Mouse (Mus musculus) C2C12 (cell line): ENCODE measurements around the gene Zswim7. TPM values are rescaled to one million over a fixed set of nuclear protein-coding genes. Genes with fewer than 3 reads are reported as not detected.

Experiments used
- H3K27me3 ChIP-seq: one replicate; pipeline ENCODE4 v1.6.1; 2011; ENCODE audit not compliant: control insufficient read depth, insufficient read depth, insufficient read length
- H3K36me3 ChIP-seq: one replicate; pipeline ENCODE4 v1.6.1; 2011; ENCODE audit not compliant: control insufficient read depth, insufficient read depth
- H3K4me3 ChIP-seq: one replicate; pipeline ENCODE4 v1.5.1; 2011; ENCODE audit warnings: mild to moderate bottlenecking, control low read depth; ENCODE audit not compliant: poor library complexity, insufficient read depth, severe bottlenecking
- H3K79me2 ChIP-seq: one replicate; pipeline ENCODE4 v1.6.1; 2011; ENCODE audit not compliant: control insufficient read depth, insufficient read depth
- H3K79me3 ChIP-seq: one replicate; pipeline ENCODE4 v1.6.1; 2011; ENCODE audit warnings: low read depth, control low read depth
- H3ac ChIP-seq: one replicate; pipeline ENCODE3; 2011; ENCODE audit warnings: low read depth; ENCODE audit not compliant: control insufficient read depth, insufficient read length
- CEBPB ChIP-seq: IDR thresholded peaks from one replicate; pipeline ENCODE4 v1.6.1; 2011; ENCODE audit warnings: low read depth, mild to moderate bottlenecking, control low read depth, moderate library complexity
- CTCF ChIP-seq: IDR thresholded peaks from one replicate; pipeline ENCODE4 v1.5.1; 2011; ENCODE audit not compliant: control insufficient read depth, insufficient read depth, insufficient read length
- FOSL1 ChIP-seq: IDR thresholded peaks from one replicate; pipeline ENCODE4 v1.8.0; 2011; ENCODE audit warnings: mild to moderate bottlenecking, low read length; ENCODE audit not compliant: poor library complexity, insufficient read depth, severe bottlenecking
- MAX ChIP-seq: IDR thresholded peaks from one replicate; pipeline ENCODE4 v1.6.1; 2011; ENCODE audit warnings: mild to moderate bottlenecking, control low read depth
- MYOD1 ChIP-seq: IDR thresholded peaks from one replicate; pipeline ENCODE4 v1.6.1; 2011; ENCODE audit warnings: low read depth; ENCODE audit not compliant: control insufficient read depth, insufficient read length
- MYOG ChIP-seq: IDR thresholded peaks from one replicate; pipeline ENCODE4 v1.6.1; 2011; ENCODE audit not compliant: control insufficient read depth, insufficient read length; ENCODE audit errors: extremely low read depth
- USF1 ChIP-seq: IDR thresholded peaks from one replicate; pipeline ENCODE4 v1.6.1; 2011; ENCODE audit warnings: low read depth, mild to moderate bottlenecking, control low read depth, moderate library complexity
- polyA plus RNA-seq: library from polyadenylated mRNA; unstranded; fragments of >200 nt; fragmentation: generic; extraction: Trizol; gene quantifications from one replicate; pipeline ENCODE4 v1.2.1, GENCODE M21; 2012; ENCODE audit warnings: missing spikeins

Gene Zswim7
- polyA plus RNA-seq, 1 experiment: 38.0 TPM

GRCm38 (mm10) chr11:62266466-62267214 is 14.5 kb downstream of the Zswim7 start:
- Histone ChIP-seq H3K4me3 (no peak overlapping the region), H3K36me3 (peaks cover 25% of the 10 kb centered on the region), H3K79me2 (no peaks in the 10 kb centered on the region), H3K79me3 (no peaks in the 10 kb centered on the region), H3ac (no peak overlapping the region), H3K27me3 (no peaks in the 10 kb centered on the region)
- TF ChIP-seq USF1: no peak
- TF ChIP-seq MAX: no peak
- no peak for TF ChIP-seq FOSL1
- no peak for TF ChIP-seq CEBPB
- no peak for TF ChIP-seq MYOG
- no peak for TF ChIP-seq MYOD1
- no peak for TF ChIP-seq CTCF

- no peaks in the 10 kb centered on the region for H3K27me3 ChIP-seq
- no peak overlapping the region for H3ac ChIP-seq
- no peaks in the 10 kb centered on the region for H3K79me2 ChIP-seq
- TF ChIP-seq CEBPB: no peak
- no peak for TF ChIP-seq MAX
- TF ChIP-seq CTCF: no peak
- TF ChIP-seq USF1: no peak
- no peak for TF ChIP-seq MYOG
- H3K36me3 ChIP-seq: peaks cover 25% of the 10 kb centered on the region
- no peak overlapping the region for H3K4me3 ChIP-seq
- no peaks in the 10 kb centered on the region for H3K79me3 ChIP-seq
Measured at GRCm38 (mm10) chr11:62265642-62266041, 15.5 kb downstream of the Zswim7 start.

GRCm38 (mm10) chr11:62264018-62264417 is 17.2 kb downstream of the Zswim7 start:
- Histone ChIP-seq H3ac (no peak overlapping the region), H3K27me3 (no peaks in the 10 kb centered on the region), H3K79me3 (no peaks in the 10 kb centered on the region), H3K4me3 (no peak overlapping the region), H3K36me3 (peaks cover 23% of the 10 kb centered on the region), H3K79me2 (no peaks in the 10 kb centered on the region)
- TF ChIP-seq CTCF (no peak), MYOG (no peak), USF1 (no peak), FOSL1 (no peak), CEBPB (no peak), MYOD1 (no peak)

- no peak overlapping the region for H3K4me3 ChIP-seq
- TF ChIP-seq MAX: no peak
- TF ChIP-seq FOSL1: no peak
- no peak for TF ChIP-seq USF1
- no peak for TF ChIP-seq CTCF
- peaks cover 19% of the 10 kb centered on the region for H3K36me3 ChIP-seq
- no peaks in the 10 kb centered on the region for H3K27me3 ChIP-seq
- H3K79me3 ChIP-seq: no peaks in the 10 kb centered on the region
- H3ac ChIP-seq: no peak overlapping the region
- H3K79me2 ChIP-seq: no peaks in the 10 kb centered on the region
Measured at GRCm38 (mm10) chr11:62263599-62263998, 17.6 kb downstream of the Zswim7 start.

GRCm38 (mm10) chr11:62259214-62259613 is 22.0 kb downstream of the Zswim7 start:
- Histone ChIP-seq H3K79me2 (no peaks in the 10 kb centered on the region), H3ac (no peak overlapping the region), H3K4me3 (no peak overlapping the region), H3K79me3 (no peaks in the 10 kb centered on the region), H3K36me3 (no peaks in the 10 kb centered on the region), H3K27me3 (no peaks in the 10 kb centered on the region)
- TF ChIP-seq MYOG: no peak
- no peak for TF ChIP-seq MAX
- TF ChIP-seq FOSL1: no peak
- TF ChIP-seq CEBPB: no peak
- no peak for TF ChIP-seq CTCF
- no peak for TF ChIP-seq MYOD1
- TF ChIP-seq USF1: no peak

GRCm38 (mm10) chr11:62253380-62253779 is 27.8 kb downstream of the Zswim7 start:
- Histone ChIP-seq H3K27me3 (no peaks in the 10 kb centered on the region), H3K36me3 (no peaks in the 10 kb centered on the region), H3K4me3 (no peak overlapping the region), H3ac (no peak overlapping the region), H3K79me2 (no peaks in the 10 kb centered on the region), H3K79me3 (no peaks in the 10 kb centered on the region)
- TF ChIP-seq USF1 (no peak), MYOD1 (no peak), MAX (no peak), CTCF (no peak), CEBPB (no peak), MYOG (no peak), FOSL1 (no peak)
